Mouse (Mus musculus) intestine, postnatal 0 days (tissue): ENCODE measurements around the gene Slc1a1. TPM values are rescaled to one million over a fixed set of nuclear protein-coding genes. Genes with fewer than 3 reads are reported as not detected.

Experiments
- ATAC-seq: fragments of 200-750 bp; cut with Nextera tagmentation; 2 replicates; pipeline ENCODE4 v1.8.0; 2017; ENCODE audit warnings: mild to moderate bottlenecking, moderate TSS enrichment, moderate library complexity
- H3K27ac ChIP-seq: fragments of 300-500 bp; sonication (generic); 2 replicates; pipeline ENCODE4 v1.5.1; 2014; ENCODE audit warnings: mild to moderate bottlenecking, low read depth, low read length, moderate library complexity
- H3K27me3 ChIP-seq: fragments of 300-500 bp; sonication (generic); replicated peaks from 2 replicates; pipeline ENCODE4 v1.6.1; 2014; ENCODE audit warnings: low read length, mixed read lengths; ENCODE audit not compliant: control insufficient read depth, insufficient read depth
- H3K36me3 ChIP-seq: fragments of 300-500 bp; sonication (generic); 2 replicates; pipeline ENCODE4 v1.6.1; 2014; ENCODE audit warnings: mild to moderate bottlenecking, moderate library complexity; ENCODE audit not compliant: control insufficient read depth, insufficient read depth
- H3K4me1 ChIP-seq: fragments of 300-500 bp; sonication (generic); replicated peaks from 2 replicates; pipeline ENCODE4 v1.6.1; 2014; ENCODE audit warnings: antibody characterized with exemption, low read length, mixed read lengths; ENCODE audit not compliant: control insufficient read depth, insufficient read depth
- H3K4me2 ChIP-seq: fragments of 300-500 bp; sonication (generic); replicated peaks from 2 replicates; pipeline ENCODE4 v1.6.1; 2014; ENCODE audit warnings: low read depth, mild to moderate bottlenecking, moderate library complexity
- H3K4me3 ChIP-seq: fragments of 300-500 bp; sonication (generic); 2 replicates; pipeline ENCODE4 v1.5.1; 2014; ENCODE audit warnings: low read depth, low read length
- H3K9ac ChIP-seq: fragments of 300-500 bp; sonication (generic); 2 replicates; pipeline ENCODE4 v1.6.1; 2014; ENCODE audit warnings: mild to moderate bottlenecking, low read depth, low read length
- H3K9me3 ChIP-seq: fragments of 300-500 bp; sonication (generic); 2 replicates; pipeline ENCODE4 v1.6.1; 2016; ENCODE audit warnings: mixed run types; ENCODE audit not compliant: control insufficient read depth
- CTCF ChIP-seq: sonication (generic); IDR thresholded peaks from 2 replicates; pipeline ENCODE4 v1.5.1; 2016; ENCODE audit warnings: low read depth, mild to moderate bottlenecking, control low read depth, antibody characterized with exemption, moderate library complexity
- WGBS: fragments of 180-500 bp; shearing (Covaris S2); extraction: QIAGEN DNeasy Blood & Tissue Kit; methylation state at CpG from one replicate; pipeline ENCODE4 v1.1.7; 2014; 5-methylcytosine and 5-hydroxymethylcytosine counted together
- polyA plus RNA-seq: library from polyadenylated mRNA; unstranded; fragments of >200 nt; fragmentation: Nextera tagmentation; extraction: Ambion mirVana; gene quantifications from 2 replicates; pipeline ENCODE4 v1.2.1, GENCODE M21; 2015

Slc1a1 gene
- polyA plus RNA-seq, 1 experiment from 2014 or later, result 2.2 TPM

GRCm38 (mm10) chr19:28889251-28889650, 54.4 kb downstream of the Slc1a1 start:
- WGBS, result 85% methylated on average over 3 of the region's 3 CpGs
- Histone ChIP-seq H3K9me3 (no peaks in the 10 kb centered on the region), H3K4me3 (no peak overlapping the region), H3K9ac (no peak overlapping the region), H3K4me1 (no peaks in the 10 kb centered on the region), H3K27ac (no peak overlapping the region), H3K27me3 (no peaks in the 10 kb centered on the region), H3K36me3 (no peaks in the 10 kb centered on the region), H3K4me2 (no peak overlapping the region)
- no peak for ATAC-seq
- no peak for TF ChIP-seq CTCF

GRCm38 (mm10) chr19:28891238-28891637, 56.4 kb downstream of the Slc1a1 start:
- H3K4me2 ChIP-seq, result no peak overlapping the region
- H3K4me3 ChIP-seq, result no peak overlapping the region
- H3K9me3 ChIP-seq, result no peaks in the 10 kb centered on the region
- no peak for TF ChIP-seq CTCF
- H3K36me3 ChIP-seq, result no peaks in the 10 kb centered on the region
- 82% methylated on average over 5 of the region's 5 CpGs for WGBS
- H3K27ac ChIP-seq, result no peak overlapping the region
- H3K27me3 ChIP-seq, result no peaks in the 10 kb centered on the region
- H3K4me1 ChIP-seq, result no peaks in the 10 kb centered on the region
- H3K9ac ChIP-seq, result no peak overlapping the region
- ATAC-seq, result no peak

- H3K4me1 ChIP-seq, result no peaks in the 10 kb centered on the region
- H3K27ac ChIP-seq, result no peak overlapping the region
- H3K27me3 ChIP-seq, result no peaks in the 10 kb centered on the region
- no peak for TF ChIP-seq CTCF
- WGBS, result 97% methylated on average over 1 of the region's 1 CpGs
- no peak overlapping the region for H3K9ac ChIP-seq
- H3K4me3 ChIP-seq, result no peak overlapping the region
- no peak overlapping the region for H3K4me2 ChIP-seq
- H3K9me3 ChIP-seq, result no peaks in the 10 kb centered on the region
- no peak for ATAC-seq
- no peaks in the 10 kb centered on the region for H3K36me3 ChIP-seq
Observed at GRCm38 (mm10) chr19:28891864-28892263, 57.0 kb downstream of the Slc1a1 start.

- no peaks in the 10 kb centered on the region for H3K36me3 ChIP-seq
- no peak overlapping the region for H3K27ac ChIP-seq
- no peak for TF ChIP-seq CTCF
- no peaks in the 10 kb centered on the region for H3K4me1 ChIP-seq
- ATAC-seq, result no peak
- H3K9ac ChIP-seq, result no peak overlapping the region
- no peak overlapping the region for H3K4me2 ChIP-seq
- no peak overlapping the region for H3K4me3 ChIP-seq
- H3K27me3 ChIP-seq, result no peaks in the 10 kb centered on the region
- WGBS, result 64% methylated on average over 1 of the region's 1 CpGs
- no peaks in the 10 kb centered on the region for H3K9me3 ChIP-seq
Observed at GRCm38 (mm10) chr19:28896639-28897038, 61.8 kb downstream of the Slc1a1 start.

- WGBS, result 83% methylated on average over 9 of the region's 9 CpGs
- H3K9me3 ChIP-seq, result no peaks in the 10 kb centered on the region
- no peak overlapping the region for H3K9ac ChIP-seq
- no peak overlapping the region for H3K4me3 ChIP-seq
- no peaks in the 10 kb centered on the region for H3K36me3 ChIP-seq
- no peak overlapping the region for H3K27ac ChIP-seq
- no peaks in the 10 kb centered on the region for H3K4me1 ChIP-seq
- TF ChIP-seq CTCF, result no peak
- H3K27me3 ChIP-seq, result no peaks in the 10 kb centered on the region
- H3K4me2 ChIP-seq, result no peak overlapping the region
- no peak for ATAC-seq
Observed at GRCm38 (mm10) chr19:28897497-28897896, 62.6 kb downstream of the Slc1a1 start.

- no peak overlapping the region for H3K27ac ChIP-seq
- 91% methylated on average over 2 of the region's 2 CpGs for WGBS
Observed at GRCm38 (mm10) chr19:28900771-28901170, 65.9 kb downstream of the Slc1a1 start.

GRCm38 (mm10) chr19:28902111-28902510, 67.3 kb downstream of the Slc1a1 start:
- TF ChIP-seq CTCF, result no peak

More at GRCm38 (mm10) chr19:28900771-28901170, 65.9 kb downstream of the Slc1a1 start:
- H3K36me3 ChIP-seq, result no peaks in the 10 kb centered on the region
- no peak overlapping the region for H3K4me2 ChIP-seq
- H3K9me3 ChIP-seq, result no peaks in the 10 kb centered on the region
- H3K4me3 ChIP-seq, result no peak overlapping the region
- H3K9ac ChIP-seq, result no peak overlapping the region
- no peaks in the 10 kb centered on the region for H3K27me3 ChIP-seq
- ATAC-seq, result no peak
- TF ChIP-seq CTCF, result no peak
- no peaks in the 10 kb centered on the region for H3K4me1 ChIP-seq

More at GRCm38 (mm10) chr19:28902111-28902510, 67.3 kb downstream of the Slc1a1 start:
- Histone ChIP-seq H3K4me1 (no peaks in the 10 kb centered on the region), H3K36me3 (no peaks in the 10 kb centered on the region), H3K9ac (no peak overlapping the region), H3K27ac (no peak overlapping the region), H3K9me3 (no peaks in the 10 kb centered on the region), H3K4me3 (no peak overlapping the region), H3K4me2 (no peak overlapping the region), H3K27me3 (no peaks in the 10 kb centered on the region)
- no peak for ATAC-seq
- WGBS, result 88% methylated on average over 2 of the region's 2 CpGs
